Mouse (Mus musculus) cerebellum, postnatal 10 days (tissue): ENCODE measurements at regions not wholly inside any gene's neighbourhood (a gene's known extent, or its start where the extent isn't known, plus 50 kb on each side); places are given as distances from the start of the nearest gene placed in this dataset.

Source experiments
- DNase-seq, 2 experiments: peaks; one replicate each; pipeline ENCODE4 v3.0.0; 2021; ENCODE audit warnings: mixed read lengths in 2 of 2

DNA sequence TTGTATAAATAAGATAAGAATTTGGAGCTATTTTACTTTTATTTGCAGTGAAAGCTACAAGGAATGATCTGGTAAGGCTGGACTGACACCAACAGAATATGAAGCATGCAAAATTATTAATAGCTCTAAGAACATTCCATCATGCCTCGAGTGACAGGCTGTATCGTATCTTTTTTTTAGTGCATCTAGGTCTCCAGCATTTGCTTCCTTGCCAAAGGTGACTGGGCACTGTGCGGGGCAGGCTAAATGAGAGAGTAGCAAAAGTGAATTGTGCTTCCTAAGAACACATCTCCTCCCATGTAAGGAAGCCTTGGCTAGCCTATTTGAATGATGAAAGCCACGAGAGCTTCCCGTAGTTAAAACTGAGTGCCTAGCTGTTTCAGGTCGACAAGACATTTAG lies 261.5 kb upstream of the Ndst3 start:
- DNase-seq = peak in 1 of 2 experiments; percentile 2

DNA sequence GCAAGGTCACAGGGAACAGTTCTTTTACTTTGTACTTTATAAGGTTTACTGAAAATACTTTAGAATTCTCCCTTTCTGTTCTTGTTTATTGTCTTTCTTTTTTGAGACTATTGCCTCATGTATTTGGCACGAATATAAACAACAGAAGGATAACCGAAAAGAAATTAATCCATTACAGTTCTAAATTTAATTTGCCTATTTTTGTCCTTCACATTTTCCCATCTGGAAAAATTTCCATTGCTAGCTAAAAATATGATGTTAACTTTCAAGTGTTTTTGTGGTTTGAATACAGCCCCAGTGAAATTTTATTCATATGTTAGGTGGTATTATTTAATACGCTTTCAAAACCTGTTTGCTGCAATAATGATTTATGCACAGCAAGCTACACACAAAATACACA lies 276.7 kb upstream of the Ndst3 start:
- DNase-seq = no peak

DNA sequence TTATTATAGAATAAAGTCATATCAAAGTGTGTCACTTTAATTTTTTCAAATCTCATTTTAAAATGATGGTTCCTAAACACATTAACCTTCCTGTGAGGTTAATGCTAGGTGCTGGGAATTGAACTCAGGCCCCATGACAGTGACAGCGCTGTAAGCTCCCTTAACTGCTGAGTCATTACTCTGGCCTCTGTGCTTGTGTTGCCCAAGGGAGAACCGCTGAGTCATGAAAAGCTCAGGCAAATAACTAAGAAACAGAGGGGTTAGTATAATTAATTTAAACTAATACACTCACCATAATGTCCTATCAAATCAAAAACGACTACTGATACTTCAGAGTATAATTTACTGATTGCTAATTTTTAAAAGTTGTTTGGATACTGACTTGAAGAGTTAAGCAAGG lies 281.7 kb upstream of the Ndst3 start:
- DNase-seq = no peak

DNA sequence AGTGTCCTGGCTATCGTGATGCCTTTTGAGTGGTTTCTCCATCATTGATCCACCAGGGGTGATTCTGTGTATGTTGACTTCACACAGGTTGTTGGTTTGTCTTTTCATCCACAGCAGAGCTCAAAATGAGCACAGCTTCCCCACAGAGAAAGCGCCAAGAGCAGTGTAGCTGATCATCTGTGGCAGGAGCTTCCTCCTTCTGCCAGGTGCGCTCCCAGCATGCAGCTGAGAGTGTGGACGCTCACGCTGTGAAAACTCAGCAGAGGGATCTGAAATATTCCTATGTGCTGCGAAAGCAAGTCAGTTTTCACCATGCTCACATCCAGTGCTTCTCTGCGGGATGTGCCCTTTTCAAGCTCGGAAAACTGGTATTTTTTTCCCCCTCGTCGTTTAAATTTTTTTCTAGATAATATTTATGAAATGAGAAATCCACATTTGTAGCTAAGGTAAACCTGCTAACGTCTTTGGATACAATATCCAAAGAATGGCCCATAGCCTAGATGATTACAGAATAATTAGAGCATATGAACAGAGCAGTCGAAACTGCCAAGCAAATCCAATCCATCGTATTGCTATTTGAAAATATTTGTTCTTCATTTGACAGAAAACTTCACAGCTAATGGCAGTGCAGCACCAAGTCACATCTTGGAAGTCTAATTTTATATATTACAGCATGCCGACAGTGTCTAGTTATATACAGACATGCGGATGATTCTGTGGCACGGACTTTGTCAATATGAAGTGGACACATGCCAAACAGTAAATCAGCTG lies 283.3 kb upstream of the Ndst3 start:
- peak; percentile 93 to 97 for DNase-seq

DNA sequence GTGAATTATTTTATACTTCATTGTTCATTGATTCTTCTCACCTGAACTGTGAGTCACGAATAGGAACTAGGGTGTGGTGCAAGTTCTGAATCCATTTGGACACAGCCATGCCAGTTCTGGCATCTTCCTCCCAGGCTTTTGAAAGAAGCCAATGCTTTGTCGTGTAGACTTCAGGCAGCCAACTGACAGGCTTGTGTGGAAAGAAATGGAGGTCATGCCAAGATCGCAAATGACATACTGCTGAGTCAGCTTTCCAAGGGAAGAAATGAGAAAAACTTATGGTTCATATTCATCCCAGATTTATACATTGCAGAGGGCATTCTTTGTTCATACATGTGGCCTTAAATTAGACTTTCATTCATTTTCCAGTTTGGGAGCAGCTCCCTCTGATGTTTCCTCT lies 285.8 kb upstream of the Ndst3 start:
- peak; percentile 84 to 86 for DNase-seq

DNA sequence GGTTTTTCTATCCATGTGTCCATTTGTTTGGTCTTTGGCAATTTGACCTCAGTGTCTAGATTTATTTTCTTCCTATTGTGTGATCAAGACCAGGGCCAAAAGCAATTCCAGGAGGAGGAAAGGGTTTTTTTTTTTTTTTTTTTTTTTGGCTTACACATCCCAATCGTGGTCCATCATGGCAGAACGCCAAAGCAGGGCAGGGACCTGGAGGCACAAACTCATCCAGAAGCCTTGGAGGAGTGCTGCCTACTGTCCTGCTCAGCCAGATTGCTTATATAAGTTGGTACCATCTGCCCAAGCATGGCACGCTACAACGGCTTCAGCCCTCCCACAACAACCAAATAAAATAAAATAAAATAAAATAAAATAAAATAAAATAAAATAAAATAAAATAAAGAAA lies 286.5 kb upstream of the Ndst3 start:
- DNase-seq = peak; percentile 93 to 94

DNA sequence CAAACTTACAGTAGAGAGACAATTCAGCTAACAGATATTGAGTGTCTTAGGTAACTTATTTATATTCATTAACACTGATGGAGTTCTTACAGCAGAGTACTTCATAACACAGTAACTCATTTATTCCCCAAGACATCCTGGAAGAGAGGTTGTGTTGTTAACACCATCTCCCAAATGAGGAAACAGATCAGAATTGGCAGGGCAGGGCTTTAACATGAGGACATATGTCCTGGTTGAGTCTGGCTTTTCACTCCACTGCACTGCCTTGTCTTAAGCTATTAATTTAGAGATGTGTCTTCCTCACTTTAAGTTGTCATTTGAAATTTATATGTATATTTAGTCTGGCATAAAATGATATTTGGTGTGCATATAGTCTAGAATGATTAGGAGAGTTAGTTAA lies 292.4 kb upstream of the Ndst3 start:
- DNase-seq = peak; percentile 47 to 51

DNA sequence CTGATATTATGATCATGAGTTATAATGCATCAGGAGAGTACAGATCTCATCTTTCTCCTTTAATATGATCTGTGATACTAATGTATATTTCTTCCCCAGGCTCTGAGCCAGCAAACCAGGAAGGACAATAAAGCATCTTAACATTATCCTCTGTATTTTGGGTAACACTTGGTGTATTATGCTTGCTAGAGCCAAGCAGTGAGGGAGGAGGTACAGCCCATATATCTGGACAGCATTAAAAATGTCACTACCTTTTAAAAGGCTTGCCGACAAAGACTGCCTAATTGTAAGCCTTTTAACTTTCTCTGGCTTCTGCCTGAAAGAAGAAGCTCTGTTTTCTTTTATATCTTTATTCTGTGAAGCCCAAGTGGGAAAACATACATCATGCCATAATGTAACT lies 292.9 kb upstream of the Ndst3 start:
- DNase-seq = no peak

DNA sequence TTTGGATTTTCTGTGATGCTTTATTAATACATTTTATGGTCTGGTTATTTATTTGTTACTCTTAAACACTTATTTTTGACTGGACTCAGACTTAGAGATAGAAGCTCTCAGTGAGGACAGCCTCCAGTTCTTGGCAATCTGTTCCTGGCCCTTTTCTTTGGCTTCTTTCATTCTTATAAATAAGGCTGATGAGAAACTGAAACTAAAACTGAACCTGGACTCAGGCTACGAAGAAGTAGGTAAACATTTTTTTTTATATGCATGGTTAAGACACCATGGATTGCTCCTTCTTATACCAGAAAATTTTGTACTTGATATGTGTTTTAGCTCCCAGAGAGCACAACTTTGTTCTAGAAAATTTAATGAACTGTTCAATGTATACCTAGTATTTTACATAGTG lies 293.4 kb upstream of the Ndst3 start:
- DNase-seq = peak; percentile 22 to 38

DNA sequence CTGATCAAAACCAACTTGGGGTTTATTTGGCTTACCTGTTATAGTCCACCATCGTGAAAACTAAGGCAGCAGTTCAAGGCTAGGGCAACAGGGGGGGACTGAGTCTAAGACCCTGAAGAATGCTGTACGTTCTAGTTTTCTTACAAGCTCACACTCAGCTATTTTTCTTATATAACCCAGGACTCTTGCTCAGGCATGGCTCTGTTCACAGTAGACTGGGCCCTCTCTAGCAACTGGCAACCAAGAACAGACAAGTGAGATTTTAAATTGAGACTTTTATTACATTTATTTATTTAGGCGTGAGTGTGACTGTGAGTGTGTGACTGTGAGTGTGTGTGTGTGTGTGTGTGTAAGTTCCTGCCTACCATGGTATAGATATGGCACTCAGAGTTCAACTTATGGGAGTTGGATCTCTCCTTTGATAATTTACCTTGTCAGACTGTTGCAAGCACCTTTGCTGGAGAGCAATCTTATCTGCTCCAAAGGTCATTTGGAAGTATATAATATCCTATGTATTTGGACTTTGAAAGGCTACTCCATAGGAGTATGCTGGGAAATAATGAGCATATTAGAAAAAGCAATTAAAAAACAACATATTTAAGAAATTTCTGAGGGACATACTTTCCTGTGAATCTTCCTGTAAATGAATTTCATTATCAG lies 309.4 kb upstream of the Ndst3 start:
- no peak for DNase-seq

DNA sequence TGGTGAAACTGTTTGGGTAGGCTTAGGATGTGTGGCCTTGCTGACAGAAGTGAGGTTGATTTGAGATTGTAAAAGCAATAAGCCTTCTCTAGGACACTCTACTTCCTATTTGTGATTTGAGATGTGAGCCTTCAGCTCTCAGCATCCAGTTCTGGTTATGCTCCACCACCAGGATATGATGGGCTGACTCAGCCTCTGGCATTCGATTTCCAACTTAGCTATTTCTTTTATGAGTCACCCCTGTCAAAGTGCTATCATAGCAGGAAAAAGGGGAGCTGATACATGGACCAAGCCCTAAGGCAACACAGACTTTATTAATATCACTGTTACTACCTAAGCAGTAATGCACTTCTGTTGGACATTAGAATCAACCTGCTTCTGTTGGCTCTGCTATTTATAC lies 310.2 kb upstream of the Ndst3 start:
- no peak for DNase-seq

DNA sequence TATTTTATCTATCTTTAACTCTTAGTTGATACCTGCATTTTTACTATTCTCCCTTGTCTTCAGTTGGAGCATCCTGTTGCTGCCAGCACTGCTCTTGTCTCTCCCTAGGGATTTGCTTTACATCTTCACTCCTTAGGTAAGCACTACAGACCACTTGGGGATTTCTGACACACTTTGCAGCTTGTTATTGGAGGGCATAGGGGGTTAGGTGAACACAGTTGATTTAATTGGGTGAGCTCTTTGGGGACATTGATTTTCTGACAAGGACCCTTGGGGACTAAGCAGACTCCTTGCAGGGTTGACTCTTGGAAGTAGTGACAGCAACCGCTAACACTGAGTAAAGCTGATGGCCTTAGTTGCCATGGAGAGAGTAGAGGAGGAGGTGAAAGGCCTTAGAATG lies 309.0 kb upstream of the Tram1l1 start:
- DNase-seq = no peak

DNA sequence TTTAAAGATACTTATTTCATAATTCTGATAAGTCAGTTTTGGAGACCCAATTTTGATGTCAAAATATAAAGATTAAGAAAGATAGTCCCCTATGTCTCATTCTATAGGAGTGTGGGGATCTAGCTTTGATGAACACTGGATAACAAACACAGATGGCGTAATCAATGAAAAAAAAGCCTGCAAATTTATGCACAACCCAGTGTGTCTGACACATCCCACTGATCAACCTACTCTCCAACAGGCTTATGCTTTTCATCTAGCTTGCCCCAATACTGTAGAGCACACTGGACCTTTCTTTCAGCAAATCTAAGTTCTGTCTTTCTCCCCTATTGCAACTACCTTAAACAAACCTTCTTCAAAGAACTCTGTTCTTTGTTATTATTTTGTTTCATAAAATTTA lies 302.0 kb upstream of the Tram1l1 start:
- no peak for DNase-seq

DNA sequence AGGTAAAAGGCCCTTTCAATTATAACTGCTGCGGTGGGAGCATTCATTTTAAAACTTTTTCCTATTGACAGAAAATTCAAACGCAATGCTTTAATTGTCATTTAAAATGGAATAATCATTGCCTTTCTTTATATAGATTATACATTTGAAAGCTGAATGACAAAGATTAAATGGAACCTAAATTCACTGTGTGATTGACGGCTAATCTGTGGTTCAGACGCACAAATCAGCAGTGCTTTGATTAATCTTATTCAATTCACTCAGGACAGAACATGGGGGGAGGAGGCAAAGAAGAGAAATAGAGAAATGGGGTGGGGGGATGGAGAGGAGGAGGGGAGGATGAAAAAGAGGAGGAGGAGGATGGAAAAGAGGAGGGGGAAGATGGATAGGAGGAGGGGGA lies 294.5 kb upstream of the Tram1l1 start:
- no peak for DNase-seq

DNA sequence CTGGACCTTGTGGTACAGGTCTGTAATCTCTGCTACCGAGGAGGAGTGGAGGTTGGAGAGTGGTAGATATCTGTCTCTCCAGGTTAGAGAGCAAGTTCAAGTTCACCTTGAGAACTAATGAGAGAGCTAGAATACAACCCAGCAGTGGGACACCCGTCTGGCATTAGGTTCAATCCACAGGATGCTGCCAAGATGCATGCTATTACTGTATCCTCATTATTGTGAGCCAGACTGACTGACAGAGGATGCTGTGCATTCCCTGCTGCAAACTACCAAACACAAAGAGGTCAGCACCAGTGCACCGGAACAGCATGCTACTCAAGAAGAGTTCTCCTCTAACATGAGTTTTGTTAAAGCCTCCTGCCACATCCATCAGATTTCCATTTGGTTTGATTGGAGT lies 253.6 kb upstream of the Tram1l1 start:
- peak; percentile 35 to 43 for DNase-seq

DNA sequence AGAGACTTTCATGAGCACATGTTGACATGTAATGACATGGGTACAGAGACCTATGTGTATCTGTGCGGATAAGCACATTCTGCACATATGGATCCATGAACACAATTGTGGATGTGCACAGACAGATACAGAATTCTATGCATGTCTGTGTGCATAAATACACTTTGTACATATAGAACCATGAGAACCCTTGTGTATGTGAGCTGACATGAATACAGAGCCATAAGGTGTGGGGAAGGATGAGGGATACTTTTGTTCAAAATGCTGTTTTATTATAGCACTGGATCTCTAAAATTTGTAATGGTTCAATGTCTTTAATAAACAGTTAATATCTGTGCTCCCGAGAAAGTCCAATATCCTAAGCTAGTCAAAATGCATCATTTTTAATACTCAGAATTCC lies 253.1 kb upstream of the Tram1l1 start:
- DNase-seq = peak in 1 of 2 experiments; percentile 17

DNA sequence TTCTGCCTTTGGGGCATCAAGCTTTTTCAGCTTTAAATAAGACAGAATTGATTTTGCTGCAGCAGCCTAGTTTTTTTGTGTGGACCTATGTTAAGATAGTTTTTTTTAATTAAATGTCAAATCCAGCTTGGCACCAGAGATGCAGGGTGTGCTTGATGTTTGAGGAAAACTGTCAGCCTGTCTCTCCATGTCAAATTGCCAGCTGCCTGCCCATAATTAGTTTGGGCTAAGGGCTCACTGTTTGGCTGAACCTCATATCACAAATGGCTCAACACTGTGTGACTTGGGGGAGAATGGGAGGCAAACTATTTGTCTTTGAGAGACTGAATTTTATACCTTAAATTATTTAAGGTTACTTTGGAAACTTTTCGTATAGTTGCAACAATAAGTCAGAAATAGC lies 252.7 kb upstream of the Tram1l1 start:
- DNase-seq = peak; percentile 83 to 84

DNA sequence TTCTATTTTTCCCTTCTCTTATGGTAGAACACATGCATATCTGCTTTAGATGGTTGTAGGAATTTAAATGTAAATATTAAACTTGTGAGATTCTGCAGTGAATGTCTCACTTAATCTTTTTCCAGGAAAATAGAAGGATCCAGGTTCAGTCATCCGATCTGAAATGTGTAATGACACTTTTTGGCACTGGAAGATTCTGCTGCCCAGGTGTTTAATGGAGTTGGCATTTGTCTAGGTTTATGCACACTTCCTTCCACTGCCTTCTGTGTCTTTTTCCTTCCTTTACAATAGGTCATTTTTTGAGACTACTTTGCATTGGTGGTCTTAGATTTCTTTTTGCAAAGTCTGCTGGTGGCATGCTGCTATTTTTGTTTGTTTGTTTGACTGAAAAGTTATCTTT lies 251.5 kb upstream of the Tram1l1 start:
- DNase-seq = peak; percentile 72 to 78

DNA sequence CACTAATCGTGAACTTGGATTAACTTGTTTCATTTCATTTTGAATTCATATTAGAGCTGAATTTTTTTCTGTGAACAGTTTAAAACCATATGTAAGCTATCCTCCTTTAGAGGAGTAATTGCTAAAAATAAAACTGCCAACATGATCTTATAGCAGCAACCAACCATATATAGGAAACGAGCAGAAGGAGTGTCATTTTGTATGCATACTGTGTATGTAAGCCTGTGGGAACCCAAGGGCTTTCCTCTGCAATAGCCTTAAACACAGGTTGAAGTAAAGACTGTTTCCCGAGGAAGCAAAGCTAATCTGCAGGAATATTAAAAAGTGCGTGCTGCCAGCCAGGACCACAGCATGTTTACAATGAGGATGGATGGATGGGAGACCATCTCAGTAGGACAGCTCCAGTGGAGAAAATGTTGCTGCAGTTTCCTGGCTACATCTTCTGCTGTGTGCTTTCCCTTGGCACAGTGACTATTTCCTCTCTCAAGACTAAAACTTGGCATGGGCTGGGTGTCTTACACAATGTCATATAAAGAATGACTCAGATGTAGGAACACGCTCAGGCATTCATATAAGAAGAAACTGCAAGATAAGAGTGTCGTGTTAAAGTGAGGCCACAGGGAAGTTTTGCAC lies 244.6 kb upstream of the Tram1l1 start:
- peak; percentile 25 to 33 for DNase-seq

DNA sequence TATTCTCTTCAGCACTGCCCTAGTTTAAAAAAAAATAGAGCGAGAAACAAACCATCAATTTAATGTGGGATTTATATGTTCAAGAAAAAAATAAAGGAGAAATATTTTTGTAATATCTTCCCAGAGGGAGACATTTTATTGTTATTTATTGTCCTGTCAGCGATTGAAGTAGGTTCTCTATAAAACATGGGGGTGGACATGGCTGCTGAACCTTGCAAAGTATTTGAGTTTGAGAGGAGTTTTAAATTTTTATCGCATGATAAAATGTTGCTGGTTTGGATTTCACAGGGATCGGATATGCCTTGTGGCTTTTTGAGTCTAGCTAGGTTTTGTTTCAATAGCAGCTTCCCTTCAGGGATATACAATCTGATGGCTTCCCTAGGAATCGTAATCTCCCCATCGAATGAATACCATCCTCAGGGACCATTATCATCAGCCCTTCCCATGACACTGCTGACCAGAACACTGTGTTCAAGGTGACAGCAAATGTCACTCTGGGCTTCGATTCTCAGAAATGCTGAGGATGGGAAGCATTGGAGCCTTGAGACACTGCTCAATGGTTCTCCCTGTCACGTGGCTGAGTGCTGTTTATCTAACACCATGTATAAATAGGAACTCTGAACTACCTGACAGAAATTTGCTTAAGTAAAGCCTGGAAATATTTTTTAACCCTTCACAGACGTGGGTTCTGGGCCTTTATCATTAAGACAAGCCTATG lies 228.1 kb upstream of the Tram1l1 start:
- DNase-seq = no peak

DNA sequence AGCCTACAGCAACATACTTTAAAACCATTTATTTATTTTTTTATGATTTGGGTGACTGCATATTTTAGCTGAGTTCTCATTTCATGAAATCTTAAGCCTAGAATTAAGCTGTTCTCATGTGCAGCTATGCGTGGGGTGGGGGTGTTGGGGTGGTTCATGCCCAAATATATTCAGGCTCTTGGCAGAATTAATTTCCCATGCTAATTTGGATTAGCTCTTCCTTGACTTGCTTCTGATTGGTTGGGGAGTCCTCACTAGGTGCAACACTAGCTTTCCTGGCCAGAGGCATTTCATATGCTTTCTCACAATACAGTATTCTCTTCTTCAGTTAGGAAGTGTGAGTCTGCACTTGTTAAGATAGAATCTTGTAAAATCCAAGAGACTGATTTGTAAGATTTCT lies 206.7 kb upstream of the Tram1l1 start:
- DNase-seq = no peak

DNA sequence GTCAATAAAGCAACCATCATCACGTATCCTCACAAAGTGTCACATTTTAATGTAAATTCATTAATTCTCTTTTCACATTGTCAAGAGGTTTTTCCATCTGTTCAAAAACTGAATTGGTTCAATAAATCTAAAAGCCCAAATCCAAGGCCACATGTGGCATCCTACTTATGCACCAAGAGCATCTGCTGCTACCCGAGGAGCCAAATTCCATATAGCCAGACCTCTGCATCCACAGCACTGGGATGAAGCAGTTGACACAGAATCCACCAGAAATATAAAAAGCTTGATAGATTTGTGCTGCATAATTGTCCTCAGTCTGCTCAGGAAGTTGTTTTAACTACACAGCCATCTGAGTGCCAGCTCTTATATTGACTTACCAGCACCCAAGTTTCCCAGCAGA lies 164.4 kb upstream of the Tram1l1 start:
- DNase-seq = peak; percentile 7 to 31

DNA sequence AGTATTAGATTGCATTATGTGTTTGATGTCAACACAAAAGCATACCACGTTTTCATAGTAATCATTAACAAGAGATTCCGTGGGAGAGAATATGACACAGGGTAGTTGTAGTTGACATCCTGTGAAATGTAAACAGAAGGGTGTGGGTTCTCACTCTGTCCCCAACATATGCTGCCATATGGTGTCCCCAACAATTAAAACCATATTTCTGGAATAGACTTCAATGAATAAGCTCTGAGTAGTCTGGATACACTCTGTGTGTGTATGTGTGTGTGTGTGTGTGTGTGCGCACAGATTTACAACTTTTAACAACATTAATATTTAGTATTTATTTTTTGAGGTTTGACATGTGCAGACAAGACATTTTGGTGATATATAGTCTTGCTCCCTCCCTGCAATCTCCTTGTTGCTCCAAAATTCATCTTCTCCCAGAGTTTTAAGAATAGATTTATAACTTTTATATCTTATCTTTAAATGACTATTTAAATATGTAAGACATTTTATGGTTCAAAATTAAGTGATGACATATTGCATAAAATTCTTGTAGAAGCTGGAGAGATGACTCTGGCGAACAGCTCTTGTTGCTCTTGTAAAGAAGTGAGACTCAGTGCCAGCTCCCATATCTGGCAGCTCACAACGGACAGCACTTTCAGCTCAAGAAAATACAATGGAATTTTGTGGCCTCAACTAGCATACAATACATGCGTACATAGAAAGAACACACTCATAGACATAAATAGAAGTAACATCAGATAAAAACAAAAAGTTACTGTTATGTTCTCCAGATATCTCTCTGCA lies 162.6 kb upstream of the Tram1l1 start:
- no peak for DNase-seq
